Mouse (Mus musculus): ENCODE results near the gene Med8. TPM values are rescaled to one million over a fixed set of nuclear protein-coding genes. Genes with fewer than 3 reads are reported as not detected.

Med8 gene
- total RNA-seq, 2 experiments from 2014 or later = 53.8 to 60.7 TPM

GRCm38 (mm10) chr4:118464956-118465355 is 55.8 kb downstream of the Med8 start:
- DNase-seq (ENCODE audit: low spot score in 2 of 2) = peak in 1 of 2 experiments; percentile 48

Other genes starting within 250 kb of the Med8 start
- 10 to 100 TPM; 36.2 to 38.2 TPM for gene Kdm4a, start 229.3 kb upstream of the Med8 start, total RNA-seq (2021)
- gene Ptprf, start 117.9 kb upstream of the Med8 start, total RNA-seq (2021) = 100 to 1,000 TPM; 101 to 110 TPM
- 10 to 100 TPM; 30.0 to 33.1 TPM for gene Szt2, start 64 bp upstream of the Med8 start, total RNA-seq (2021)
- gene Elovl1, start 18.8 kb downstream of the Med8 start, total RNA-seq (2021) = 10 to 100 TPM; 18.3 to 19.2 TPM
- 1 to 10 TPM in 1 of 2 experiments, under 1 TPM in 1; 0.89 to 1.3 TPM for gene Cdc20, start 28.0 kb downstream of the Med8 start, total RNA-seq (2021)
- under 1 TPM; 0.51 to 0.91 TPM for gene Mpl, start 48.2 kb downstream of the Med8 start, total RNA-seq (2021)
- 1 to 10 TPM; 7.3 to 7.7 TPM for gene Tie1, start 80.7 kb downstream of the Med8 start, total RNA-seq (2021)
- gene 2610528J11Rik, start 117.7 kb downstream of the Med8 start, total RNA-seq (2021) = not detected
- 1 to 10 TPM; 5.0 to 5.3 TPM for gene Tmem125, start 134.7 kb downstream of the Med8 start, total RNA-seq (2021)
- under 1 TPM; 0.79 to 0.98 TPM for gene Cfap57, start 211.4 kb downstream of the Med8 start, total RNA-seq (2021)
- gene Ebna1bp2, start 211.5 kb downstream of the Med8 start, total RNA-seq (2021) = 10 to 100 TPM; 55.9 to 63.5 TPM
- gene Olfr62, start 249.6 kb downstream of the Med8 start, total RNA-seq (2021) = not detected